Mouse (Mus musculus) lung, embryonic 16.5 days (tissue): ENCODE results near the gene Nfxl1. TPM values are rescaled to one million over a fixed set of nuclear protein-coding genes. Genes with fewer than 3 reads are reported as not detected.
A peak's percentile ranks its signal among the peaks of the same experiment; 100 is the strongest.
"Not testable (repeated sequence)": the region's sequence is repeated elsewhere in the genome, so short reads cannot be mapped to it uniquely, and the experiment has no call there.

Experiments
- ATAC-seq: fragments of 200-750 bp; cut with Nextera tagmentation; 2 replicates; pipeline ENCODE4 v1.8.0; 2017; ENCODE audit warnings: low read depth, mild to moderate bottlenecking, moderate library complexity
- H3K27ac ChIP-seq: fragments of 300-500 bp; sonication (generic); 2 replicates; pipeline ENCODE4 v1.5.1; 2014; ENCODE audit warnings: mild to moderate bottlenecking, control low read depth, low read length
- H3K27me3 ChIP-seq: fragments of 300-500 bp; sonication (generic); 2 replicates; pipeline ENCODE4 v1.6.1; 2014; ENCODE audit warnings: low read depth, low read length, mixed read lengths; ENCODE audit not compliant: control insufficient read depth, insufficient read depth
- H3K36me3 ChIP-seq: fragments of 300-500 bp; sonication (generic); 2 replicates; pipeline ENCODE4 v1.6.1; 2014; ENCODE audit warnings: low read length; ENCODE audit not compliant: control insufficient read depth, insufficient read depth
- H3K4me1 ChIP-seq: fragments of 300-500 bp; sonication (generic); replicated peaks from 2 replicates; pipeline ENCODE4 v1.6.1; 2014; ENCODE audit warnings: low read length, mixed read lengths; ENCODE audit not compliant: control insufficient read depth, insufficient read depth
- H3K4me2 ChIP-seq: fragments of 300-500 bp; sonication (generic); 2 replicates; pipeline ENCODE4 v1.6.1; 2014; ENCODE audit warnings: low read depth, low read length, control low read depth
- H3K4me3 ChIP-seq: fragments of 300-500 bp; sonication (generic); 2 replicates; pipeline ENCODE4 v1.5.1; 2014; ENCODE audit warnings: mild to moderate bottlenecking, low read length, control low read depth
- H3K9ac ChIP-seq: fragments of 300-500 bp; sonication (generic); 2 replicates; pipeline ENCODE4 v1.6.1; 2014; ENCODE audit warnings: low read length, control low read depth
- H3K9me3 ChIP-seq: fragments of 300-500 bp; sonication (generic); 2 replicates; pipeline ENCODE4 v1.6.1; 2016; ENCODE audit warnings: low read length; ENCODE audit not compliant: control insufficient read depth
- WGBS: fragments of 180-500 bp; shearing (Covaris S2); extraction: QIAGEN DNeasy Blood & Tissue Kit; methylation state at CpG from one replicate; pipeline ENCODE4 v1.1.7; 2014; 5-methylcytosine and 5-hydroxymethylcytosine counted together
- polyA plus RNA-seq: library from polyadenylated mRNA; unstranded; fragments of >200 nt; fragmentation: Nextera tagmentation; extraction: Ambion mirVana; gene quantifications from 2 replicates; pipeline ENCODE4 v1.2.1, GENCODE M21; 2015

Gene Nfxl1
- polyA plus RNA-seq: 12.8 and 15.9 TPM in 2 replicates

- Histone ChIP-seq H3K27ac (peak within 1 kb of the TSS; percentile 63), H3K4me2 (peak within 1 kb of the TSS; percentile 95), H3K4me1 (peaks cover 7% of the 10 kb centered on the region), H3K9ac (peak within 1 kb of the TSS; percentile 88), H3K4me3 (peak within 1 kb of the TSS; percentile 92), H3K9me3 (no peaks in the 10 kb centered on the region), H3K27me3 (no peaks in the 10 kb centered on the region), H3K36me3 (no peaks in the 10 kb centered on the region)
- WGBS: 0% methylated on average over 42 of the region's 42 CpGs
- peak; percentile 97 for ATAC-seq
Observed at GRCm38 (mm10) chr5:72559544-72560049, at the start of gene Nfxl1. Gene Nfxl1, minus strand, starts transcription at chr5:72559684.

DNA sequence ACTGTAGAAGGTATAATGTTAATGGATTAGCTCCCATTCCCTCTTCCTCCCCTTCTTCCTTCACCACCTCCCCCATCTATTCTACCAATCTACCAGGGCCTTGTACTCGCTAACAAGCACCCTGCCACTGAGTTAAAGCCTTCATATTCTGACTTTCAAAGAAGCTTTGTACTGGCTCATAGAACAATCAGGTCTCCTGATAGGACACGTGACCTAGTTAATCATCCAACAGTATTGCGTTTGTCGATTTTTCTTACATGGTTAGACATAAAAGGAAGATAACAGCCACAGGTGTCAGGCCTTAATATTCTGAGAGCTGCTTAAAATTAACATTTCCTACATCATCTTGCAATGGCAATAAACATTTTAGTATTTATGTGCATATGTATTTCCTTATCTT is 43.7 kb upstream of the Nfxl1 start:
- no peak for ATAC-seq
- H3K4me3 ChIP-seq: no peak overlapping the region
- no peaks in the 10 kb centered on the region for H3K27me3 ChIP-seq
- WGBS: 72% methylated on average over 4 of the region's 4 CpGs
- H3K4me2 ChIP-seq: no peak overlapping the region
- no peaks in the 10 kb centered on the region for H3K36me3 ChIP-seq
- no peak overlapping the region for H3K9ac ChIP-seq
- H3K4me1 ChIP-seq: no peaks in the 10 kb centered on the region
- H3K9me3 ChIP-seq: no peaks in the 10 kb centered on the region
- H3K27ac ChIP-seq: no peak overlapping the region

- H3K4me2 ChIP-seq: no peak overlapping the region
- WGBS: 11% methylated on average over 5 of the region's 5 CpGs
- no peak for ATAC-seq
- H3K27me3 ChIP-seq: no peaks in the 10 kb centered on the region
- H3K4me1 ChIP-seq: no peaks in the 10 kb centered on the region
- H3K9ac ChIP-seq: no peak overlapping the region
- H3K36me3 ChIP-seq: no peaks in the 10 kb centered on the region
- no peak overlapping the region for H3K27ac ChIP-seq
- no peak overlapping the region for H3K4me3 ChIP-seq
- no peaks in the 10 kb centered on the region for H3K9me3 ChIP-seq
Observed at GRCm38 (mm10) chr5:72601006-72601405, 41.5 kb upstream of the Nfxl1 start.

DNA sequence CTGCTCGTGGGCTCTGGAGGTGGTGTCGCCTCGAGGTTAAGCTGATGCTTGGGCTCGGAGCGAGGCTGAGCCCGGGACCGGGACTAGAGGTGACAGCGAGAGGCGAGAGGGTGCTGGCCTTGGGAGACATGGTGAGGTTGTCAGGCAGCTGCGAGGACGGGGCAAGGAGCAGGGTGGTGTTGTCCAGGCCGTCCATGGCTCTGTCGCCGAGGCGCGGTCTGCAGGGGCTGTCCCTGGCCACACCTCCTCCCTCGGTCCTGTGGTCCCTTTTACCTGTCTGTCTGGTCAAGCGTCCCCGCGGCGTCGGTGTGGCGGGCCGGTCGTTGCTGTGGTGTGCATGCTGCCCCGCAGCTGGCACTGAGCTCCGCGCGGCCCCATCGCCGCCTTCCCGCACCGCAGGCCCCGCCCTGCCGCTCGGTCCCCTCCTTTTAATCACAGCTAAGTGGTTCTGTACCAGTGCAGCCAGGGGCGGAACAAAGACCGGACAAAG is 27.8 kb upstream of the Nfxl1 start, which contains the start of gene Gm5868:
Gm5868 (minus strand) TSS at position 360 of the 490 bp plus-strand sequence.
- ATAC-seq: peak; percentile 66
- Histone ChIP-seq H3K27ac (no peak within 1 kb of the TSS), H3K36me3 (no peaks in the 10 kb centered on the region), H3K9me3 (no peaks in the 10 kb centered on the region), H3K27me3 (peaks cover 9% of the 10 kb centered on the region), H3K4me3 (peak within 1 kb of the TSS; percentile 50), H3K4me1 (0 out of 2 replicates have a peak, but pooled peaks cover 3% of the 10 kb centered on the region), H3K4me2 (peak within 1 kb of the TSS; percentile 67), H3K9ac (peak within 1 kb of the TSS; percentile 47)
- WGBS: 3% methylated on average over 30 of the region's 38 CpGs

DNA sequence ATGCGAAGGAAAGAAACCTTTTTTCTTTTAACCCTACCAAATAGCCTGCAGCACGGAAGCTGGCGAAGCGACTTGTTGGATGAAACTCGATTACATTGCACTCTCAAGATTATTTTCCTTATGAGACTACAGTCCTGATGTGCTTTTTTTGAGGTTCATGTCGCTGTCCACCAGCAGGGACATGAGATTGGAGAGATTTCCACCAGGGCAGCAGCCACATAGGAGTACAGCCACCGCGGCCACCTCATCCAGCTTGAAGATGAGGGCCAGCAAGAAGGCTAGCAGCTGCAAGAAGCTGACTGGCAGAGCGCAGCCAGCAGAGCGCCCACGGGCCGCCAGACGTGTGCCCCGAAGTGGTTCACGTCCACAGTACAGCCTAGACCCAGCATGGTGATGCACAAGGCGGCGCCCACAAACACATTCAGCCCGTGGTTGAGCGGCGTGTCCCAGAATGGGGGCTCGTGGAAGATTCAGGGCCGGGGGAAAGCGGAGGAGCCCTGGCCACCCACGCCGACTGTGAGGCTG is 27.2 kb upstream of the Nfxl1 start:
- not testable (repeated sequence) for H3K9me3 ChIP-seq, H3K9ac ChIP-seq, H3K36me3 ChIP-seq, H3K4me1 ChIP-seq, H3K27ac ChIP-seq
- Histone ChIP-seq H3K4me2 (peak overlapping the region; percentile 67), H3K4me3 (peak overlapping the region; percentile 50), H3K27me3 (peaks cover 11% of the 10 kb centered on the region)
- peak; percentile 20; the same call in 1 of the 2 replicates for ATAC-seq
- 36% methylated on average over 25 of the region's 25 CpGs for WGBS

GRCm38 (mm10) chr5:72586122-72586521 is 26.6 kb upstream of the Nfxl1 start:
- peaks cover 12% of the 10 kb centered on the region for H3K27me3 ChIP-seq
- WGBS: 37% methylated on average over 7 of the region's 7 CpGs
- not testable (repeated sequence) for H3K9ac ChIP-seq, H3K36me3 ChIP-seq, H3K4me1 ChIP-seq, H3K4me3 ChIP-seq, H3K27ac ChIP-seq, ATAC-seq, H3K4me2 ChIP-seq, H3K9me3 ChIP-seq

GRCm38 (mm10) chr5:72580970-72581332 is 21.5 kb upstream of the Nfxl1 start, which contains the start of gene Zar1:
Gene Zar1, minus strand, starts transcription at chr5:72581254.
- H3K4me3 ChIP-seq: peak within 1 kb of the TSS; percentile 48
- peak within 1 kb of the TSS; percentile 48; the same call in 1 of the 2 replicates for H3K9ac ChIP-seq
- H3K27me3 ChIP-seq: peaks cover 13% of the 10 kb centered on the region
- ATAC-seq, H3K4me1 ChIP-seq, H3K27ac ChIP-seq, H3K9me3 ChIP-seq, H3K36me3 ChIP-seq: not testable (repeated sequence)
- 11% methylated on average over 8 of the region's 21 CpGs for WGBS
- H3K4me2 ChIP-seq: peak within 1 kb of the TSS; percentile 77

DNA sequence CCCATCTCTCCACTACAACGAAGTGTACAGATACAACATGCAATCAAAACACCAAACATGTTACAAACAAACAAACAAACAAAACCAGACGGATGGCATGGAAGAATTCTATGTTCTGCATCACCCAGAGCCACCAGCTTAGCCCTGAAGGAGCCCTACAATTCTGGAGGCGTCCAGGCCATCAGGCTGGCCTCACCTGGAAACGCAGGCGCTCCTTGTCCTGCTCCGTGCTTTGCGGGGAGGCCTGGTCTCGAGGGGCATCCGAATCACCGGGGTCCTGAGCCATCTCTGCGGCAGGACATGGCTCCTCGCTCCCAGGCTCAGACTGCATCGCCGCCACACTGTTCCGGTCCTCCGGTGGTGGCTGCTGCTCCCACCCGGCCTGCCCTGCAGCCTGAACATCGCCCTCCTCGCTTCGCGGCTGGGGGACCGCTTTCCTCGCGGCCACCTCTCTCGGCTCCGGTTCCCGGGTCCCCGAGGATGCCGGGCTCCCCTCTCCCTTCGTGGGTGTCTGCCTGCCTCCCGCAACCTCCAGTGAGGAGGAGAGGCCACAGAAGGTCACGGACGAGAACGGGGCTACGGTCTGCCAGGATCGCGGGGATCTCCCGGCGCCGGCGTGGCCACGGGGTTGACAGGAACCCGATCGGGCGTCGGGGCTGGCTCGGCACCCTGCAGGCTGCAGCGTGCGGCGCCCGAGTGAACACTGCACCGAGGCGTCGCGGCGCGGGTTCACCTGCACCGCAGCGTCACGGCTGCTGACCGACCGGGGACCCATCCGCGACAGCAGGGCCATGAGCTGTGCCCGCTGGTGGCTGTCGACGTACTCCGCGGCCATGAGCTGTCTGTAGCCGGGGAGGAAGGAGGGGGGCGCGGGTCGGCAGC is 20.8 kb upstream of the Nfxl1 start:
- not testable (repeated sequence) for H3K4me1 ChIP-seq, H3K9me3 ChIP-seq, H3K27ac ChIP-seq, H3K36me3 ChIP-seq
- Histone ChIP-seq H3K4me2 (peak overlapping the region; percentile 77), H3K9ac (peak overlapping the region; percentile 48; the same call in 1 of the 2 replicates), H3K27me3 (peaks cover 13% of the 10 kb centered on the region), H3K4me3 (peak overlapping the region; percentile 48)
- WGBS: 4% methylated on average over 53 of the region's 73 CpGs
- peak; percentile 60 for ATAC-seq

DNA sequence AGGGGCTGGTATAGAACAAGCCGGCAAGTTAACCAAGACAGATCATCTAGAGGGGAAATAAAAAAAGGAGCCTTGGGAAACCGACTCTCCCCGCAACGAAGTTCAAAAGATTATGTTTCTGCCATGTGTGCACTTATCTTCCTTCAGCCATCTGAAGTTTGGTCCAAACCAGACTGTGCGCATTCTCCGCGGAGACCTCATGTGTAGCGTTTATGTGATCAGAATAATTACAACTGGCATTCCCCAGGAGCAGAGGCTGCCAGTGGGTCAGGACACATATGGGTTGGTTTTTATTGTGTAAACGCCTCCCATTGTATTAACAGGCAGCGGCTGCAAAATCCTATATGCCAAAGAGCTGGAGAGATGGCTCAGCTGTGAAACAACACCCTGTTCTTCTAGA is 20.1 kb upstream of the Nfxl1 start:
- H3K4me1 ChIP-seq, H3K9ac ChIP-seq, ATAC-seq, H3K4me3 ChIP-seq, H3K4me2 ChIP-seq, H3K9me3 ChIP-seq, H3K36me3 ChIP-seq, H3K27ac ChIP-seq: not testable (repeated sequence)
- 58% methylated on average over 10 of the region's 10 CpGs for WGBS
- H3K27me3 ChIP-seq: peaks cover 13% of the 10 kb centered on the region
